Mouse (Mus musculus) CH12.LX (cell line): ENCODE measurements around the gene Samd1.

Source experiments
- CTCF ChIP-seq, 2 experiments: IDR thresholded peaks in 1 of 2; conservative IDR thresholded peaks in 1 of 2; 2 replicates each; pipeline ENCODE4 v1.5.1; 2011 to 2012; ENCODE audit warnings: low read depth in 2 of 2, low read length in 2 of 2, improper control_type of control experiment in 1 of 2, inconsistent platforms in 1 of 2, mild to moderate bottlenecking in 1 of 2, moderate library complexity in 1 of 2
- E2F4 ChIP-seq: IDR thresholded peaks from 2 replicates; pipeline ENCODE4 v1.6.1; 2011; ENCODE audit warnings: low read depth, low read length, improper control_type of control experiment; ENCODE audit not compliant: insufficient replicate concordance
- EP300 ChIP-seq: IDR thresholded peaks from 2 replicates; pipeline ENCODE4 v1.6.1; 2011; ENCODE audit warnings: low read length, improper control_type of control experiment
- JUND ChIP-seq: conservative IDR thresholded peaks from 2 replicates; pipeline ENCODE4 v1.6.1; 2011; ENCODE audit warnings: low read depth, low read length, improper control_type of control experiment
- MAX ChIP-seq: IDR thresholded peaks from 2 replicates; pipeline ENCODE4 v1.6.1; 2011; ENCODE audit warnings: low read length, improper control_type of control experiment
- MXI1 ChIP-seq: IDR thresholded peaks from 2 replicates; pipeline ENCODE4 v1.6.1; 2011; ENCODE audit warnings: mild to moderate bottlenecking, low read depth, low read length, improper control_type of control experiment
- POLR2A ChIP-seq: IDR thresholded peaks from 2 replicates; pipeline ENCODE4 v1.6.1; 2011; ENCODE audit warnings: low read depth, mild to moderate bottlenecking, improper control_type of control experiment, low read length
- POLR2AphosphoS2 ChIP-seq: IDR thresholded peaks from 2 replicates; pipeline ENCODE4 v1.6.1; 2011; ENCODE audit warnings: low read depth, low read length, improper control_type of control experiment
- RAD21 ChIP-seq: IDR thresholded peaks from 2 replicates; pipeline ENCODE4 v1.6.1; 2011; ENCODE audit warnings: low read depth, mild to moderate bottlenecking, low read length, improper control_type of control experiment, moderate library complexity
- SIN3A ChIP-seq: IDR thresholded peaks from 2 replicates; pipeline ENCODE4 v1.6.1; 2012; ENCODE audit warnings: low read length, improper control_type of control experiment, inconsistent platforms
- SMC3 ChIP-seq: IDR thresholded peaks from 2 replicates; pipeline ENCODE4 v1.6.1; 2011; ENCODE audit warnings: low read depth, low read length, improper control_type of control experiment
- TCF12 ChIP-seq: IDR thresholded peaks from 2 replicates; pipeline ENCODE4 v1.6.1; 2014; ENCODE audit warnings: low read depth, mild to moderate bottlenecking, inconsistent platforms, low read length, improper control_type of control experiment
- USF1 ChIP-seq: IDR thresholded peaks from 2 replicates; pipeline ENCODE4 v1.6.1; 2014; ENCODE audit warnings: low read depth, mild to moderate bottlenecking, inconsistent platforms, low read length, improper control_type of control experiment
- ZC3H11A ChIP-seq: IDR thresholded peaks from 2 replicates; pipeline ENCODE4 v1.6.1; 2012; ENCODE audit warnings: low read depth, mild to moderate bottlenecking, inconsistent platforms, low read length, improper control_type of control experiment

GRCm38 (mm10) chr8:84025863-84026262 is 28.4 kb downstream of the Samd1 start:
- no peak for TF ChIP-seq POLR2A
- no peak for TF ChIP-seq USF1
- no peak for TF ChIP-seq CTCF (conservative IDR thresholded peaks at IDR 0.05 in 1 of 2, IDR thresholded peaks at IDR 0.05 in 1 of 2; ENCODE audit: low read depth in 2 of 2, low read length in 2 of 2)
- no peak for TF ChIP-seq TCF12
- TF ChIP-seq POLR2AphosphoS2: no peak
- no peak for TF ChIP-seq MAX
- TF ChIP-seq SMC3: no peak
- TF ChIP-seq MXI1: no peak
- TF ChIP-seq EP300: no peak
- TF ChIP-seq ZC3H11A: no peak
- no peak for TF ChIP-seq SIN3A
- no peak for TF ChIP-seq JUND
- TF ChIP-seq RAD21: no peak
- TF ChIP-seq E2F4: no peak
